Mouse (Mus musculus) lung, postnatal 10 days (tissue): ENCODE results near the gene Prg2.

Experiments used
- DNase-seq: peaks from one replicate; pipeline ENCODE4 v3.0.0; 2021

Gene Prg2

GRCm38 (mm10) chr2:84980188-84980587, at the start of gene Prg2:
Gene Prg2, plus strand, starts transcription at chr2:84980461.
- DNase-seq, result no peak

GRCm38 (mm10) chr2:84933992-84934648, 46.1 kb upstream of the Prg2 start:
- no peak for DNase-seq

DNA sequence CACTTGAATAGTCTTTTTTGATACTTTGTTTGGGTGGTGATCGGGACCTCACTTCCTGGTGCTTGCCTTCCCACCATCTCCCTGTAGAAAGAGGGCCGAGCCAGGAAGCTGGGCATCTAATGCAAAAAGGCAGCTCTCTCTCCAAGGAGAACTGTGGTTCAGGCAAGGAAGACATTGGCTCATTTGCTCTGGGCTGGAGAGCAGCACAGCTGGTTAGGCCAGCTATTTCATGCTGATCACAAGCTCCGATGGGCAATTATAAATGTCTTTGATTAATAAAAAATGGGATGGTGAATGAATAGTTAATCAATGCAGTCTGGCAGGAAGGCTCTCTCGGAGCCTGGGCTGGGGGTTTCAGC, 45.6 kb upstream of the Prg2 start:
- no peak for DNase-seq

GRCm38 (mm10) chr2:84935065-84935464, 45.2 kb upstream of the Prg2 start:
- no peak for DNase-seq

GRCm38 (mm10) chr2:84936474-84937429, 43.5 kb upstream of the Prg2 start, which contains the start of gene Slc43a3:
Gene Slc43a3, plus strand, starts transcription at chr2:84936579.
- peak; percentile 92 for DNase-seq

GRCm38 (mm10) chr2:84937491-84938150, 42.6 kb upstream of the Prg2 start:
- peak; percentile 43 for DNase-seq

- peak; percentile 61 for DNase-seq
Observed at GRCm38 (mm10) chr2:84938249-84938946, 41.9 kb upstream of the Prg2 start.

GRCm38 (mm10) chr2:84939306-84939705, 41.0 kb upstream of the Prg2 start:
- DNase-seq, result no peak

- DNase-seq, result no peak
Observed at GRCm38 (mm10) chr2:84939711-84940110, 40.5 kb upstream of the Prg2 start.

DNA sequence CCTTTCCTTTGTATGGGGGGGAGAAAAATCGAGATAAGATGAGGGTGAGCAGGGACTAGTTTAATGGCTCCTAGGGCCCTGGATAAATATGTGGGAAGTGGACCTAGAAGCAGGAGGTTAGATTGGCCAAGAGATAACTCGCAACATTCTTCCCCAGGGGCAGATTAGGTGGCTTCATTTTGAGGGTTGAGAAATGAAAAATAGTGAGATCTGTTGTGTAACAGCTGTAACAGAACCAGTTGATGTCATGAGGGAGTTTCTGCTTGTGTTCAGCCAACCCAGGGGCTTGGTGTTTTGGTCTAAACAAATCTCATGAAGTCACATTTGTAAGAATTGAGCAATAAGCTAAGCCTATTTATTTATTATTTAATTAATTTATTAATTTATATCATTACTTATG, 38.9 kb upstream of the Prg2 start:
- no peak for DNase-seq

DNA sequence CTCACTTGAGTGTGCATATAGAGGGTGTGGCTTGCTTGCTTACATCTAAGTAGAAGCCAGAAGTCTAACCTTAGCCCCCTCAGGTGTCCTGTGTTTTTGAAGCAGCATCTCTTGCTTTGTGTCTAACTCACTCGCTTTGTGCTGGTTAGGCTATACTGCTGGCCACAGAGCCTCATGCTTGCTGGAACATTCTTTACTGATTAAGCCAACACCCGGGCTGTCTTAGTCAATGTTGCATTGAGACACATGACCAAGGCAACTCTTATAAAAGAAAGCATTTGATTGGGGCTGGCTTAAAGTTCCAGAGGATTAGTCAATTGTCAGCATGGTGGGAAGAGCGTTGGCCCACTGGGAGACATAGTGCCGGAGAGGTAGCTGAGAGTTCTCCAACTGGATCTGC, 38.5 kb upstream of the Prg2 start:
- no peak for DNase-seq

GRCm38 (mm10) chr2:84947154-84947771, 33.0 kb upstream of the Prg2 start:
- no peak for DNase-seq

DNA sequence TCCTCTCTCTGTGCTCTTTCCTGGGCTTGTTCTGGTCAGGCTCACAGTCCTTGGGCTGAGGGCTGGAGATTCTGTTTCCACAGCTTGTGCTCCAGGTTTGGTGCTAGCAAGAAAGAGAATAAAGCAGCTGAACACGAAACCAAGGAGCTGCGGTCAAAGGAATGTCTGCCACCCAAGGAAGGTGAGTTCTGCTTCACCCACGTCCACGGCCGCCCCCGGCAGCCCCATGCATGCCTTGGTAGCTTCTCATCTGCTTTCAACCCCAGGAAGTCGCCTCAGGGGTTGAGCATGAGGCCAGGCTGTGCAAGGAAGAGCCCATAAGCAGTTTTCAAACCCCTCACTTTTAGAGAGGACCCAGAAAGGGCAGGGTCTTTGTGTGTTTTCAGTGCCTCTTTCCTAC, 32.0 kb upstream of the Prg2 start:
- no peak for DNase-seq

DNA sequence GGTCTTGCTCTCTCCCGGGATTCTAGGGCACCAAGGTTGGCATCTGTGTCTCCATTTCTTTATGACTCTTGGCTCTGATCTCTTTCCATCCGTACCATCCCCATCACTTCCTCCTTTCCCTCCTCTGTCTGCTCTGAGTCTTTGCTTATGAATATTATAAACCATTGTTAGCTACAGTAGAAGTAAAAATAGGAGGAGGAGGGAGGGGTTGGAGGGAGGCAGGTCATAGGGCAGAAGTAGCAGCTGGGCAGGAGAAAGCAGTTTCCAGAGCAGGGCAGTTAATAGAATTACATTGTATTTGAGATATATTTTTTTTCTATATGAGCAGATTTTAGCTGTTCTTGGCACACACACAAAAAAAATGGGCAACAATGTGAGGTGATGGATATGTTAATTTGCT, 31.5 kb upstream of the Prg2 start:
- no peak for DNase-seq

- DNase-seq, result no peak
Observed at GRCm38 (mm10) chr2:84951027-84951426, 29.2 kb upstream of the Prg2 start.

- no peak for DNase-seq
Observed at GRCm38 (mm10) chr2:84952251-84952650, 28.0 kb upstream of the Prg2 start.

DNA sequence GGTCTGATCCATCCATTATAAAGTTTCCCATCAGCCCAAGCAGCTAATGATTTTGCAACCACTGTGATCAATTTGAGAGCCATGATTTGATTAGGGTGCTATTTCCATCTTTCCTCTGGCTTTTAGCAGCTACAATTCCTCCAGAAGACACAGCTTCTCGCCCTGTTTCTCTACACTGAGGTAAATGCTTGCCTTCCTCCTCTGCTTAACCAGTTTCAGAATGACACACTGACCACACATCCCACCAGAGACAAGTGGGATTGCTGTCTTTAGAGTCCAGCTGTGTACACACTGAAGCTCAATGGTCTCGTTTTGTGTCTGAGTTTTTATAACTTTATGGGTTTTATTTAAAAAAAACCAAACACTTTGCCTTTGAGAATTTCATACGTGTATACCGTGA, 27.6 kb upstream of the Prg2 start:
- no peak for DNase-seq

GRCm38 (mm10) chr2:84955435-84955834, 24.8 kb upstream of the Prg2 start:
- no peak for DNase-seq

- DNase-seq, result peak; percentile 62
Observed at GRCm38 (mm10) chr2:84956274-84956673, 24.0 kb upstream of the Prg2 start.

- DNase-seq, result no peak
Observed at GRCm38 (mm10) chr2:84958588-84959264, 21.5 kb upstream of the Prg2 start.

GRCm38 (mm10) chr2:84961300-84961699, 19.0 kb upstream of the Prg2 start:
- peak; percentile 70 for DNase-seq

DNA sequence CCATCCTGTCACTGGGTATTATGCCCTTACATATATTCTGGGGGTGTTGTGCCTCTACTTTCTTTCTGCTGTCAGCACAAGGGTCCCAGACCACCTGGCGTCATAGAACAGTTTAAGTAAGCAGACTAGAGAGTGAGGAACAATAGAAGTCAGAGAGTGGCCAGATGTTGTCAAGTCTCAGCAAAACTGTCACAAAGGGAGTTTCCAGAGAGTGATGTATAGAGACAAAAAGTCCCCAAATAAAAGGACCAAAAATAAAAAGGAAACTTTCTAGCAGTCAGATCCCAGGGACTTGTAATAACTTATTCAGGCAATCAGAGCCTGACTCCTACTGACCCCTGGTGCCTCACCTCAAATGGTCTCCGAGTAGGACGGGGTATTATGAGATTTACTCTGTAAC, 18.4 kb upstream of the Prg2 start:
- DNase-seq, result no peak
